Mouse (Mus musculus) cortical plate, adult 2 months (tissue): ENCODE measurements around the gene Fam228a. TPM values are rescaled to one million over a fixed set of nuclear protein-coding genes. Genes with fewer than 3 reads are reported as not detected.
A peak's percentile ranks its signal among the peaks of the same experiment; 100 is the strongest.

Source experiments
- H3K27ac ChIP-seq: fragments of 200-500 bp; 2 replicates; pipeline ENCODE4 v1.5.1; 2012; ENCODE audit warnings: low read length, control low read depth, inconsistent platforms; ENCODE audit not compliant: insufficient read depth
- H3K4me1 ChIP-seq: fragments of 200-500 bp; 2 replicates; pipeline ENCODE4 v1.6.1; 2011; ENCODE audit warnings: low read length; ENCODE audit not compliant: control insufficient read depth, insufficient read depth
- H3K4me3 ChIP-seq: fragments of 200-500 bp; 2 replicates; pipeline ENCODE4 v1.5.1; 2011; ENCODE audit warnings: mild to moderate bottlenecking, low read length, control low read depth; ENCODE audit not compliant: insufficient read depth
- CTCF ChIP-seq: fragments of 200-500 bp; IDR thresholded peaks from 2 replicates; pipeline ENCODE4 v1.5.1; 2011; ENCODE audit warnings: mild to moderate bottlenecking, control low read depth, low read length; ENCODE audit not compliant: insufficient read depth; ENCODE audit errors: extremely low read depth
- POLR2A ChIP-seq: fragments of 200-500 bp; IDR thresholded peaks from 2 replicates; pipeline ENCODE4 v1.6.1; 2011; ENCODE audit warnings: mild to moderate bottlenecking, low read length, control low read depth; ENCODE audit not compliant: insufficient read depth; ENCODE audit errors: extremely low read depth
- polyA plus RNA-seq: library from polyadenylated mRNA; depleted of rRNA; stranded (reverse); fragments of >200 nt; gene quantifications from 2 replicates; pipeline ENCODE4 v1.2.3, GENCODE M21; 2012; rRNA removed

Fam228a gene
- polyA plus RNA-seq, 1 experiment = 3.4 TPM

DNA sequence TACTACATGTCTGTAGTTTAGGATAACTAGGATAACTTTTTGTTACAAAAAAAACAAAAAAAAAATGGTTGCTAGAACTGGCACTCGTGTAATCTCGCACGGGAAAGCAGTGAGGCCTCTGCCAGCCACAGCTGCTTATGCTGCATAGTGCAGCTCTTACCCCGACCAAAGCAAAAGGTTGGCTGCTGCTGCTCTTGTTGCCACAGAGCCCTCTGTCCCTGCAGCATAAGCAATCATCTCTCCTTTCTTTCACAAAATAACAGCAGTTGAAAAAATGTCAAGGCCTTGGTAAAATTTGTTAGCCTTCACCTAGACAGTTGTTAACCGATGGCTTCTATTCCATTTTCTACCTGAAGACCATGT lies 72.6 kb downstream of the Fam228a start:
- Histone ChIP-seq H3K27ac (peak overlapping the region; percentile 48), H3K4me3 (no peak overlapping the region), H3K4me1 (no peaks in the 10 kb centered on the region)
- no peak for TF ChIP-seq POLR2A
- TF ChIP-seq CTCF = no peak

DNA sequence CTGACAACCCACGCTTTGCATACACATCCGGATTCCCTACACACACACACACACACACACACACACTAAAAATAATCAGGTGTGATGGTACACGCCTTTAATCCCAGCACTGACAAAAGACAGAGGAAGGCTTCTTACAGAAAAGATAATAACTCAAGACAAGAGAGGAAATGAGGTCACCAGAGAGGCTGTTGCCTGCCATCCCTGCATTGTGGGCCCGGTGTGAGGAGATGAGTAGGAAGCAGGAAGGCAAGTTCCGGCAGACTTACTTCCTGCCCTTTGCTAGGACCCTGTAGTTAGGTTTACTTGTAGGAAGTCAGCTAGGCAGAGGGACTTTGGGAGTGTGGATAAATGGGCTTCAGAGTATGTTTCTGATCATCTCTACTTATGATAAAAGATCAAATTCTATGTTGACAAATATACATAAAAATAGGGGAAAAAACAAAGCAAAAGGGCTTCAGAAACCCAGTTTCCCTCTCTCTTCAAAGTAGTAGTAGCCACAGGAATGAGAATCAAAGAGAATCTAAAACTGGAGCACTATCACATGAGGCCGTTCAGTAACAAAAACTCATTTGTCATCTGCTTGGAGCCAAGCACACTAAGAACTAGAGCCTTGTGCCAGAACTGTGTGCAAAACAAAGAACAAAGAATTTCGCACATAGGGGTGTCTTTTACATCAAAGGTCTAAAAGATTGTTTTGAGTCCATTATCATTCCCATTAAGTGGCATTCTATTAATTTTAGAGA lies 73.1 kb downstream of the Fam228a start:
- H3K27ac ChIP-seq = peak overlapping the region; percentile 85
- TF ChIP-seq POLR2A (no peak), CTCF (no peak)
- no peaks in the 10 kb centered on the region for H3K4me1 ChIP-seq
- no peak overlapping the region for H3K4me3 ChIP-seq

Other genes with a start within 250 kb of the Fam228a start
- gene Itsn2, start 145.8 kb downstream of the Fam228a start, polyA plus RNA-seq = 42.4 and 46.9 TPM in 2 replicates
- not detected in 2 replicates for gene Gm3625, start 145.5 kb downstream of the Fam228a start, polyA plus RNA-seq
- 14.8 and 15.5 TPM in 2 replicates for gene Pfn4, start 30.6 kb upstream of the Fam228a start, polyA plus RNA-seq
- gene Fam228b, start 30.8 kb upstream of the Fam228a start, polyA plus RNA-seq = 11.0 and 12.9 TPM in 2 replicates
- 94.4 and 109 TPM in 2 replicates for gene Sf3b6, start 79.1 kb upstream of the Fam228a start, polyA plus RNA-seq
- gene Fkbp1b, start 103.2 kb upstream of the Fam228a start, polyA plus RNA-seq = 90.8 and 99.5 TPM in 2 replicates
- gene Wdcp, start 104.9 kb upstream of the Fam228a start, polyA plus RNA-seq = 11.7 and 12.1 TPM in 2 replicates
- gene Mfsd2b, start 135.9 kb upstream of the Fam228a start, polyA plus RNA-seq = 1.5 TPM in 2 replicates
- gene Ubxn2a, start 169.3 kb upstream of the Fam228a start, polyA plus RNA-seq = 23.0 and 24.0 TPM in 2 replicates
- gene Atad2b, start 178.9 kb upstream of the Fam228a start, polyA plus RNA-seq = 10.3 and 10.6 TPM in 2 replicates